In genomic region chr11:16413077-16413644, GRCm38 (mm10) we compare ENCODE assay signal across 19 mouse cellular contexts.
DNase-seq lines count a peak whose midpoint lies in the region; ATAC-seq and TF ChIP-seq lines count a peak whose summit lies in the region.
"Had no signal": no experiment of that assay in that cellular context is flagged by ENCODE, and none has a peak within 500 bp of the region (broad histone marks: within the 10 kb centered on the region; RNA-seq: fewer than 3 reads in every experiment).

No protein-coding gene starts in this region.

- WGBS in forebrain, embryonic 13.5 days = 17% methylated on average over 1 of the region's 1 CpGs
- whole genome bisulfite sequencing in forebrain, postnatal 0 days = 36% methylated on average over 1 of the region's 1 CpGs
- 60% methylated on average over 1 of the region's 1 CpGs for WGBS in kidney, postnatal 0 days
- 47% methylated on average over 1 of the region's 1 CpGs for WGBS in kidney, embryonic 15.5 days
- 55% methylated on average over 1 of the region's 1 CpGs for WGBS in midbrain, embryonic 14.5 days

- no peak for TF ChIP-seq CTCF in forebrain, postnatal 0 days (IDR thresholded peaks at IDR 0.05; ENCODE audit: low read depth)
- TF ChIP-seq CTCF in kidney, postnatal 0 days (IDR thresholded peaks at IDR 0.05; ENCODE audit: low read depth) = 0 out of 2 replicates have a peak, but pooled peaks have one; percentile 13
- peak; percentile 7 for TF ChIP-seq CTCF in Patski (IDR thresholded peaks at IDR 0.05)

- DNase-seq in forebrain, postnatal 0 days = no peak
- no peak for DNase-seq in kidney, postnatal 0 days (ENCODE audit: low spot score)
- DNase-seq in Patski (ENCODE audit: low read depth, low spot score) = no peak
- DNase-seq in midbrain, embryonic 14.5 days = peak; percentile 19
- DNase-seq in adrenal gland, postnatal 36 days = no peak
- DNase-seq in heart, postnatal 36 days = no peak
- DNase-seq: gastrocnemius, postnatal 25 days; thymus, adult 2 months had no signal

- H3K27me3 ChIP-seq in forebrain, embryonic 13.5 days = no peaks in the 10 kb centered on the region
- no peaks in the 10 kb centered on the region for H3K27me3 ChIP-seq in forebrain, postnatal 0 days (ENCODE audit: insufficient read depth, low read length)
- H3K27me3 ChIP-seq in kidney, postnatal 0 days (ENCODE audit: insufficient read depth, low read length) = no peaks in the 10 kb centered on the region
- no peaks in the 10 kb centered on the region for H3K27me3 ChIP-seq in kidney, embryonic 15.5 days
- peaks cover 52% of the 10 kb centered on the region for H3K27me3 ChIP-seq in Patski
- H3K27me3 ChIP-seq in midbrain, embryonic 14.5 days (ENCODE audit: control insufficient read depth, insufficient read depth, low read length) = no peaks in the 10 kb centered on the region
- H3K27me3 ChIP-seq: heart, embryonic 12.5 days; liver, embryonic 15.5 days; lung, embryonic 15.5 days; megakaryocyte, embryonic 14.5 days had no signal

- H3K4me1 ChIP-seq in forebrain, embryonic 13.5 days = no peaks in the 10 kb centered on the region
- no peaks in the 10 kb centered on the region for H3K4me1 ChIP-seq in forebrain, postnatal 0 days (ENCODE audit: insufficient read depth)
- H3K4me1 ChIP-seq in kidney, postnatal 0 days (replicated peaks; ENCODE audit: insufficient read depth, low read length) = no peaks in the 10 kb centered on the region
- no peaks in the 10 kb centered on the region for H3K4me1 ChIP-seq in kidney, embryonic 15.5 days
- no peaks in the 10 kb centered on the region for H3K4me1 ChIP-seq in midbrain, embryonic 14.5 days (ENCODE audit: control insufficient read depth, insufficient read depth, low read length)
- H3K4me1 ChIP-seq: embryonic facial prominence, embryonic 10.5 days; heart, embryonic 12.5 days; limb, embryonic 10.5 days; liver, embryonic 15.5 days; lung, embryonic 15.5 days; megakaryocyte, embryonic 14.5 days had no signal

- H3K4me3 ChIP-seq in forebrain, embryonic 13.5 days = no peak overlapping the region
- no peak overlapping the region for H3K4me3 ChIP-seq in forebrain, postnatal 0 days (ENCODE audit: low read depth, low read length)
- H3K4me3 ChIP-seq in kidney, postnatal 0 days (replicated peaks; ENCODE audit: low read depth, low read length) = no peak overlapping the region
- H3K4me3 ChIP-seq in kidney, embryonic 15.5 days (replicated peaks) = no peak overlapping the region
- H3K4me3 ChIP-seq in midbrain, embryonic 14.5 days (replicated peaks; ENCODE audit: low read depth, low read length) = no peak overlapping the region
- H3K4me3 ChIP-seq: embryonic facial prominence, embryonic 10.5 days; heart, embryonic 12.5 days; left cerebral cortex, adult 2 months; limb, embryonic 10.5 days; liver, embryonic 15.5 days; lung, embryonic 15.5 days; megakaryocyte, embryonic 14.5 days had no signal

- in situ Hi-C loops in Patski (cut with MboI; ENCODE audit: low pct_unique_long_range_greater_than_20kb) = loop anchor here (10.0 kb wide), 1 partner anchor 148 kb away; no protein-coding TSS in a partner anchor

- H3K9me3 ChIP-seq in forebrain, embryonic 13.5 days (replicated peaks) = no peaks in the 10 kb centered on the region
- H3K9me3 ChIP-seq in forebrain, postnatal 0 days (ENCODE audit: low read length) = no peaks in the 10 kb centered on the region
- no peaks in the 10 kb centered on the region for H3K9me3 ChIP-seq in kidney, postnatal 0 days (replicated peaks; ENCODE audit: low read length)
- no peaks in the 10 kb centered on the region for H3K9me3 ChIP-seq in kidney, embryonic 15.5 days (replicated peaks)
- no peaks in the 10 kb centered on the region for H3K9me3 ChIP-seq in midbrain, embryonic 14.5 days (ENCODE audit: control insufficient read depth, low read length)
- H3K9me3 ChIP-seq: embryonic facial prominence, embryonic 10.5 days; heart, embryonic 12.5 days; limb, embryonic 10.5 days; liver, embryonic 15.5 days; lung, embryonic 15.5 days; megakaryocyte, embryonic 14.5 days had no signal

- H3K9ac ChIP-seq in forebrain, embryonic 13.5 days = no peak overlapping the region
- no peak overlapping the region for H3K9ac ChIP-seq in forebrain, postnatal 0 days
- no peak overlapping the region for H3K9ac ChIP-seq in kidney, postnatal 0 days (ENCODE audit: low read depth, low read length)
- H3K9ac ChIP-seq in kidney, embryonic 15.5 days = no peak overlapping the region
- H3K9ac ChIP-seq in midbrain, embryonic 14.5 days (replicated peaks; ENCODE audit: low read length) = no peak overlapping the region
- H3K9ac ChIP-seq: heart, embryonic 12.5 days; liver, embryonic 15.5 days; lung, embryonic 15.5 days had no signal

- no peak overlapping the region for H3K27ac ChIP-seq in forebrain, embryonic 13.5 days
- no peak overlapping the region for H3K27ac ChIP-seq in forebrain, postnatal 0 days (ENCODE audit: low read depth, low read length)
- no peak overlapping the region for H3K27ac ChIP-seq in kidney, postnatal 0 days
- no peak overlapping the region for H3K27ac ChIP-seq in kidney, embryonic 15.5 days
- H3K27ac ChIP-seq in midbrain, embryonic 14.5 days (replicated peaks; ENCODE audit: low read depth, low read length) = no peak overlapping the region
- H3K27ac ChIP-seq: embryonic facial prominence, embryonic 10.5 days; left cerebral cortex, adult 2 months; limb, embryonic 10.5 days; liver, embryonic 15.5 days; lung, embryonic 15.5 days; stomach, postnatal 0 days had no signal

- no peak overlapping the region for H3K4me2 ChIP-seq in forebrain, embryonic 13.5 days
- no peak overlapping the region for H3K4me2 ChIP-seq in forebrain, postnatal 0 days (ENCODE audit: low read depth)
- H3K4me2 ChIP-seq in kidney, postnatal 0 days (ENCODE audit: low read length) = no peak overlapping the region
- H3K4me2 ChIP-seq in kidney, embryonic 15.5 days = no peak overlapping the region
- no peak overlapping the region for H3K4me2 ChIP-seq in midbrain, embryonic 14.5 days (ENCODE audit: low read length)
- H3K4me2 ChIP-seq: heart, embryonic 12.5 days; liver, embryonic 15.5 days; lung, embryonic 15.5 days had no signal

- CTCF ChIA-PET in Patski (lab: Charles Lee) = interaction anchor here (1.7 to 1.8 kb wide), 2 partner anchors 10 kb away, joined by 6 to 11 read pairs; no protein-coding TSS in a partner anchor

- POLR2A ChIA-PET in Patski (lab: Charles Lee) = no interaction called here

- ATAC-seq in forebrain, embryonic 13.5 days = peak; percentile 31; the same call in 1 of the 2 replicates
- ATAC-seq in forebrain, postnatal 0 days = no peak
- ATAC-seq in kidney, postnatal 0 days (replicated peaks; ENCODE audit: low FRiP score, low read depth) = no peak
- ATAC-seq in kidney, embryonic 15.5 days (replicated peaks; ENCODE audit: low FRiP score) = no peak
- ATAC-seq in Patski = no peak
- peak; percentile 41; the same call in 1 of the 2 replicates for ATAC-seq in midbrain, embryonic 14.5 days (ENCODE audit: low FRiP score, low TSS enrichment)
- ATAC-seq: CD4-positive, CD25-positive, alpha-beta regulatory T cell, adult 4 months had no signal

- intact Hi-C loops in heart, postnatal 36 days (cut with DNase I) = no loop called here

- H3K36me3 ChIP-seq in forebrain, embryonic 13.5 days (ENCODE audit: poor library complexity, severe bottlenecking) = no peaks in the 10 kb centered on the region
- H3K36me3 ChIP-seq in forebrain, postnatal 0 days (ENCODE audit: insufficient read depth) = no peaks in the 10 kb centered on the region
- H3K36me3 ChIP-seq in kidney, postnatal 0 days (ENCODE audit: insufficient read depth, low read length) = no peaks in the 10 kb centered on the region
- no peaks in the 10 kb centered on the region for H3K36me3 ChIP-seq in kidney, embryonic 15.5 days
- no peaks in the 10 kb centered on the region for H3K36me3 ChIP-seq in midbrain, embryonic 14.5 days (ENCODE audit: control insufficient read depth, insufficient read depth, low read length)
- H3K36me3 ChIP-seq: embryonic facial prominence, embryonic 10.5 days; heart, embryonic 12.5 days; limb, embryonic 10.5 days; liver, embryonic 15.5 days; lung, embryonic 15.5 days had no signal

Comparison
In these comparisons a context has a peak if more than half of its experiments do, and no peak if none do; other contexts are left out.
1. ATAC-seq: peak in forebrain, embryonic 13.5 days (single experiment) and midbrain, embryonic 14.5 days (single experiment); none in forebrain, postnatal 0 days (single experiment), kidney, postnatal 0 days (single experiment), kidney, embryonic 15.5 days (single experiment) and Patski (single experiment).